Comparison of ENCODE assay signal across 14 mouse cellular contexts in the genomic region with DNA sequence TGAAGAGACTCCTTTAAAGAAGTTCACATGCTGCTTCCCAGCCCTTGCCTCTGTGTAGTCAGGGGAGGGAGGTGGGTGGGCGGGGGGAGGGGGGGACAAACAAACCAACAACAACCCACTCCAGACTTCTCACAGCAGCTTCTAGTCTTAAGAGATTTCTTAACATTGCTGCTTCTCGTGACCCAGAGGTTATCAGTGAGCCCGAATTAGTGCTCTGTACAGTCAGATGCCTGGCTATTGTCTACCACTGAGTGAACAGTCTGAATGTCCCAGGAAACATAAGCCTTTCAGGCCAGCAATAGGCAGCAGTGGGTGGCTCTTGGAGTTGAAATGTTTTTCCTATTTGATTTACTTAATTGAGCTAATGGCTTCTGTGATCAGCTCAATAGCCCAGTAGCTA.
DNase-seq lines count a peak whose midpoint lies in the region; ATAC-seq and TF ChIP-seq lines count a peak whose summit lies in the region.
"Had no signal": no experiment of that assay in that cellular context is flagged by ENCODE, and none has a peak within 500 bp of the region (broad histone marks: within the 10 kb centered on the region; RNA-seq: fewer than 3 reads in every experiment).

No protein-coding gene starts in this region.

- WGBS in heart, embryonic 11.5 days (ENCODE audit: insufficient replicate concordance) = 15% methylated on average over 3 of the region's 3 CpGs
- 52% methylated on average over 3 of the region's 3 CpGs for WGBS in cerebellum, adult 2 months

- H3K27ac ChIP-seq in heart, embryonic 11.5 days (ENCODE audit: low read depth, low read length) = 0 out of 2 replicates have a peak overlapping the region, but pooled peaks have one; percentile 16
- no peak overlapping the region for H3K27ac ChIP-seq in cerebellum, adult 2 months (ENCODE audit: insufficient read depth, low read length)
- H3K27ac ChIP-seq: embryonic facial prominence, embryonic 12.5 days; liver, embryonic 12.5 days; midbrain, embryonic 12.5 days had no signal

- no peak for TF ChIP-seq POLR2A in cerebellum, adult 2 months (IDR thresholded peaks at IDR 0.05; ENCODE audit: borderline replicate concordance, insufficient read depth, low read length)

- no peak overlapping the region for H3K4me2 ChIP-seq in heart, embryonic 11.5 days
- H3K4me2 ChIP-seq: embryonic facial prominence, embryonic 12.5 days; liver, embryonic 12.5 days; lung, embryonic 14.5 days; midbrain, embryonic 12.5 days had no signal

- no peak; the same call in 1 of the 2 replicates for ATAC-seq in heart, embryonic 11.5 days (replicated peaks; ENCODE audit: insufficient number of reproducible peaks, low FRiP score, low TSS enrichment)
- ATAC-seq: liver, embryonic 12.5 days; Patski had no signal

- no peaks in the 10 kb centered on the region for H3K36me3 ChIP-seq in heart, embryonic 11.5 days (ENCODE audit: control insufficient read depth, insufficient read depth, low read length)
- H3K36me3 ChIP-seq: embryonic facial prominence, embryonic 12.5 days; liver, embryonic 12.5 days; midbrain, embryonic 12.5 days had no signal

- DNase-seq in heart, adult 9 months (ENCODE audit: low spot score in 2 of 2) = no peak
- DNase-seq in MN1 (ENCODE audit: low spot score) = peak; percentile 82
- DNase-seq in embryo, embryonic 10 days (ENCODE audit: low spot score) = peak; percentile 65
- peak; percentile 11 for DNase-seq in neural tube, embryonic 10.5 days (ENCODE audit: extremely low spot score, low spot score)
- DNase-seq in gastrocnemius, adult 8-10 months (ENCODE audit: low spot score in 2 of 2) = no peak
- DNase-seq in cerebellum, adult 2 months = no peak
- DNase-seq: cerebellum, postnatal 10 days; left cerebral cortex, postnatal 4 days; lung, embryonic 14.5 days had no signal

- H3K4me1 ChIP-seq in heart, embryonic 11.5 days (ENCODE audit: control insufficient read depth, insufficient read depth, low read length) = peaks cover 16% of the 10 kb centered on the region; the same call in 1 of the 2 replicates
- no peaks in the 10 kb centered on the region for H3K4me1 ChIP-seq in cerebellum, adult 2 months (ENCODE audit: control insufficient read depth, insufficient read depth, low read length)
- H3K4me1 ChIP-seq: liver, embryonic 12.5 days had no signal

- no peaks in the 10 kb centered on the region for H3K9me3 ChIP-seq in heart, embryonic 11.5 days (replicated peaks; ENCODE audit: control insufficient read depth, low read length)
- H3K9me3 ChIP-seq: embryonic facial prominence, embryonic 12.5 days; liver, embryonic 12.5 days; midbrain, embryonic 12.5 days had no signal

- no peak overlapping the region for H3K9ac ChIP-seq in heart, embryonic 11.5 days (ENCODE audit: low read depth, low read length)
- H3K9ac ChIP-seq: embryonic facial prominence, embryonic 12.5 days; liver, embryonic 12.5 days; lung, embryonic 14.5 days; midbrain, embryonic 12.5 days had no signal

- TF ChIP-seq CTCF in cerebellum, adult 2 months (IDR thresholded peaks at IDR 0.05; ENCODE audit: borderline replicate concordance, insufficient read depth, low read depth, low read length) = no peak

- no peaks in the 10 kb centered on the region for H3K27me3 ChIP-seq in heart, embryonic 11.5 days (ENCODE audit: control insufficient read depth, insufficient read depth, low read length)
- H3K27me3 ChIP-seq in cerebellum, adult 2 months (ENCODE audit: control insufficient read depth, insufficient read depth, low read length) = no peaks in the 10 kb centered on the region
- H3K27me3 ChIP-seq: liver, embryonic 12.5 days; Patski had no signal

- H3K4me3 ChIP-seq in heart, embryonic 11.5 days (ENCODE audit: low read depth, low read length) = no peak overlapping the region
- H3K4me3 ChIP-seq in cerebellum, adult 2 months (replicated peaks; ENCODE audit: insufficient read depth, low read depth, low read length) = no peak overlapping the region
- H3K4me3 ChIP-seq: embryonic facial prominence, embryonic 12.5 days; liver, embryonic 12.5 days; midbrain, embryonic 12.5 days had no signal

Comparison
In these comparisons a context has a peak if more than half of its experiments do, and no peak if none do; other contexts are left out.
1. DNase-seq: peak in MN1 (single experiment), embryo, embryonic 10 days (single experiment) and neural tube, embryonic 10.5 days (single experiment); none in heart, adult 9 months (0 of 2), gastrocnemius, adult 8-10 months (0 of 2) and cerebellum, adult 2 months (0 of 2).